Mouse (Mus musculus) CH12F3 (cell line): ENCODE data around the gene Rab5if.
"Not testable (repeated sequence)": the region's sequence is repeated elsewhere in the genome, so short reads cannot be mapped to it uniquely, and the experiment has no call there.

ENCODE experiments used
- in situ Hi-C: fragments of 300-500 bp; cut with MboI; formaldehyde crosslinking; loops from 2 replicates; pipeline ENCODE4 v1.14.3; 2020; ENCODE audit warnings: low sequenced_read_pairs

Gene Rab5if

GRCm38 (mm10) chr2:156862772-156863486 lies at the start of gene Rab5if:
TSS of gene Rab5if (plus strand) at chr2:156863128.
- in situ Hi-C loops: no loop called here

GRCm38 (mm10) chr2:156814344-156814801 lies 48.6 kb upstream of the Rab5if start:
- in situ Hi-C loops: no loop called here

GRCm38 (mm10) chr2:156814893-156815292 lies 48.0 kb upstream of the Rab5if start:
- in situ Hi-C loops: no loop called here

DNA sequence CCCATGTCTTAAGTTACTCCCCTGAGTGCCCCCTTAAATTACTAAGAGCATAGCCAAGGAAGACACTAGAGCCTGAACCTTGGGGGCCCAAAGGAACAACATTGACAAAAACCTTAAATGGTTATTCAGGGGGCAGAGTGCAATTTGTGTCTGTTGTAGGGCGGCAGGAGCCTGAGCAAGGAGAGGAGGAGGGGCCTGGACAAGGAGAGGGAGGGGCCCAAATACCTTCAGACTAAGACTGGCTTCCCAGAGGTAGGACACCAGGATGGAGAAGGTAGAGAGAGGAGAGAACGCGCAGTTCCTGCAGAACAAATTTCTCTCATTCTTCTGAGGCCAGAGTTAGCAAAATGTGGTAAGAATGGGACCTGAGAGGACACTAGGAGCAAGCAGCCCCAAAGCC lies 47.5 kb upstream of the Rab5if start:
- in situ Hi-C loops: no loop called here

GRCm38 (mm10) chr2:156816116-156816515 lies 46.8 kb upstream of the Rab5if start:
- in situ Hi-C loops: no loop called here

- in situ Hi-C loops: not testable (repeated sequence)
Observed at GRCm38 (mm10) chr2:156825128-156825527, 37.8 kb upstream of the Rab5if start.

- in situ Hi-C loops: no loop called here
Observed at GRCm38 (mm10) chr2:156834336-156834735, 28.6 kb upstream of the Rab5if start.

GRCm38 (mm10) chr2:156838839-156839238 lies 24.1 kb upstream of the Rab5if start:
- in situ Hi-C loops: no loop called here

DNA sequence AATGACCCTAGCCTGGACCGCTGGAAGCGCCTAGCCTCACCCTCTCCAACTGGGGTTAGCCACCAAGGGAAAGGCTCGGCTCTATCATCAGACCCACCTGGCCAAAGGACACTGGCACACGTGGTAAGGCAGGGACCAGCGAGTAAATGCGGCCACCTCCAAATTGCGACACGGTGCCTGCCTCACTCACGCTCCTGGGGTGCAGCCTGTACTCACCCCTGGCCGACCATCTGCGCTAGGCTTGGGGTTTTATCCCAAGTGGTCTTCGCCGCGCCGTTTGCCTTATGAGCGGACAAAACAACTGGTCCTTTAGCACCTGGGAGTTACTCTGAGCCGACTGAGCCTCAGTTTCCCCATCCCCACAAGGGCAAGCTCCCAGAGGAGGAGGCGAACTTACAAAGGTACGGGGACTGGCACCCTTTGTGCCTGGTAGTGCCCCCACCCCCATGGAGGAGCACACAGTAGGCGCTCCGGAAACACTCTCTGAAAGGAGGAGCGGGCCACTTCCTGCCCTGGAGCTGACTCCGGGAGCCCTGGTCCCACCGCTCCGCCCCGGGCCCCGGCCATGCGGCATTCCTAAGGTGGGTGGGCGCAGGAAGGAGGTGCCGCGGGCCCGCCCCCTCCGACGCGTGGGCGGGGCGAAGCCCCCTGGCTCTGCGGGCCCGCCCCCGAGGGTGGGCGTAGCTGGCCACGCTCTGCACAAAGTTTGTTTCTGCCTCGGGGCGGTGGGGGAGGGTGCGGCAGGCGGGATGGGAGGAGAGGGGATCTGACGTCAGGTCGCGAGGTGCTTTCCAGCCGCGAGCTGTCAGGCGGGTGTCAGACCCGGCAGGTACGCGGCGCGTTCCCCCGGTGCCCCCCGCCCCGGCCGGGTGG lies 23.4 kb upstream of the Rab5if start, which contains the start of gene Tgif2:
Gene Tgif2 (plus strand): TSS at position 689 of the 873 bp plus-strand sequence.
- in situ Hi-C loops: no loop called here

GRCm38 (mm10) chr2:156840301-156841027 lies 22.5 kb upstream of the Rab5if start:
- in situ Hi-C loops: no loop called here

DNA sequence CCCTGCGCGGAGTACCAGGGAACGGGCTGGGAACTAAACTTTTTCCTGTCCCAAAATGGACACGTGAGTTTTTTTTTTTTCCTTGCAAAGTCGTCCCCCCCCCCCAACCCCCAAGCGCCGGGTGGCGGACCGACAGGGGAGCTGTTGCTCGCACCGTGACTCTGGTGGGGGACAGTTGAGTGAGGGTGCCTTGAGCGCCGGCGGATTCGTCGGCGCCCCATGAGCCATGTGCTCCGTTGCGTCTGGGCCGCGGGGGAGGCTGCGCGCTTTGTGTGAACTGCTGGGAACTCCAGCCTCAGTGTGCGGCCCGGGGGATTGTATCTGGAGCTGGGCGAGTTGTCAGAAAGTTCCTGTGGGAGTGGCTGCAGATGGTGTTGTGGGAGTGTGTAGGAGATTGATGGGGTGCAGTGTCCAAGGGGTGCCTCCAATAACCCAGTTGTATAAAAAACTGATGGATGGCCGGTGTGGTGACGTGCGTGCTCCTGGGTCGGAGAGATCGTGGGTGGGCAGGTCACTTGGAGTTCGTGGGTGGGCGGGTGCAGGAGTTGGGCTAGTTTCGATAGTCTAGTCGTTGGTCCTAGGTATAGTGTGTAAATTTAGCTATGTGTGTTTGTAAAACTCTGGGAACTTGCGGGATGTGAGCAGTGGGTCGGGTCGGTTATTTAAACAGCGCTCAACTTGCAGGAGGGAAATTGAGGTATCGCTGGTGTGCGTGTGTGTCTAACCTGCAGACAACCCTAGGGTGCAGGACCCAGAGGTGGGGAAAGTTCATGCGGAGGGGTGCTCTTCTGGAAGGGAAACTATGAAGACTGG lies 21.7 kb upstream of the Rab5if start:
- in situ Hi-C loops: no loop called here

- in situ Hi-C loops: no loop called here
Observed at GRCm38 (mm10) chr2:156841841-156842706, 20.9 kb upstream of the Rab5if start.

GRCm38 (mm10) chr2:156842711-156843110 lies 20.2 kb upstream of the Rab5if start:
- in situ Hi-C loops: no loop called here

- in situ Hi-C loops: no loop called here
Observed at GRCm38 (mm10) chr2:156843331-156843730, 19.6 kb upstream of the Rab5if start.

DNA sequence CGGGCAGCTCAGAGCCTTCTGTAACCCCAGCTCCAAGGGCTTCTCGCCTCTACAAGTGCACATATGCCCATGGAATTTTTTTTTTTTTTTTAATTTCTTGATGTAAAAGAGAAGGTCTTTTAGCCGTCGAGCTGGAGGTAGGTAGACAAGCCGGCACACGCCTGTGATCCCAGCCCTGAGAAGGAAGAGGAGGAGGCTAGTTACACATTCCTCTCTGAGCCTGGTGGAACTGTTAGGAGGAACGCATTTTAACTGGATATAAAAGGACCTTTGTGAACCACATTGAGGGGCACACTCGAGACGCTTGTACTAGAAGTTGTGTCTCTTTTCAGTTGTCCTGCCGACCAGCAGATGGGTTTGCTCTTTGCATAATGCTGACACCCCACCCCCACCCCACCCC lies 18.2 kb upstream of the Rab5if start:
- in situ Hi-C loops: no loop called here

GRCm38 (mm10) chr2:156847653-156848052 lies 15.3 kb upstream of the Rab5if start:
- in situ Hi-C loops: no loop called here

GRCm38 (mm10) chr2:156848526-156849182 lies 14.3 kb upstream of the Rab5if start:
- in situ Hi-C loops: no loop called here

DNA sequence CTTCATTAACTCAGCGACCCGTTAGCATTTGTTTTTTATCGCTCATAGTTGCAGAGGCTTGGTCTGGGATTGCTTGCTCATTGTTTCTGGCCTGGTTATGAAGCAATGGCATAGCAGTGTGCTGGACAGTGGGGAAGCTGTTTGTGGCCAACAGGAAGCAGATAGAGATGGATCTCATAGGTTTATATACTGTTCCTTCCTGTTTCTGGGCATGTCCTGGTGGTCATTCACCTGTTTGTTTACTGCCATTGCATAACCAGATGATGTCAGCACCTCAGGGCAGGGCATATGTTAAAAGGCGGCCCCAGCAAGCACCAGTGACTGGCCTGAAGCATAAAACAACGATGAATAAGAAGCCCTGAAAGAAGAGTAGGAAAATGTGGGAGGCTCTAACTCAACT lies 12.4 kb upstream of the Rab5if start:
- in situ Hi-C loops: no loop called here

GRCm38 (mm10) chr2:156853584-156853983 lies 9.3 kb upstream of the Rab5if start:
- in situ Hi-C loops: not testable (repeated sequence)
